Comparison of ENCODE assay signal across 14 mouse cellular contexts in genomic region chr4:115881183-115881582, GRCm38 (mm10). TPM values are rescaled to one million over a fixed set of nuclear protein-coding genes. Genes with fewer than 3 reads are reported as not detected.
DNase-seq lines count a peak whose midpoint lies in the region; ATAC-seq lines count a peak whose summit lies in the region.
"Had no signal": no experiment of that assay in that cellular context is flagged by ENCODE, and none has a peak within 500 bp of the region (broad histone marks: within the 10 kb centered on the region; RNA-seq: fewer than 3 reads in every experiment).

No protein-coding gene starts in this region.

- no peak overlapping the region for H3K4me3 ChIP-seq in hindbrain, embryonic 13.5 days
- H3K4me3 ChIP-seq in kidney, embryonic 14.5 days (ENCODE audit: low read length), result no peak overlapping the region
- H3K4me3 ChIP-seq: embryonic facial prominence, embryonic 13.5 days; stomach, embryonic 15.5 days had no signal

- no peak overlapping the region for H3K4me2 ChIP-seq in hindbrain, embryonic 13.5 days
- no peak overlapping the region for H3K4me2 ChIP-seq in kidney, embryonic 14.5 days (replicated peaks; ENCODE audit: low read depth, low read length)
- H3K4me2 ChIP-seq: embryonic facial prominence, embryonic 13.5 days; stomach, embryonic 15.5 days had no signal

- peaks cover 59% of the 10 kb centered on the region for H3K4me1 ChIP-seq in hindbrain, embryonic 13.5 days (replicated peaks)
- peaks cover 9% of the 10 kb centered on the region for H3K4me1 ChIP-seq in kidney, embryonic 14.5 days (ENCODE audit: control insufficient read depth, insufficient read depth, low read length)

- ATAC-seq in hindbrain, embryonic 13.5 days (ENCODE audit: low FRiP score), result peak; percentile 50
- no peak for ATAC-seq in megakaryocyte-erythroid progenitor cell, adult 5-6 weeks (replicated peaks; ENCODE audit: low FRiP score, low TSS enrichment, poor library complexity, severe bottlenecking)
- ATAC-seq in kidney, embryonic 14.5 days (ENCODE audit: low FRiP score, low TSS enrichment), result no peak

- H3K27me3 ChIP-seq in hindbrain, embryonic 13.5 days, result no peaks in the 10 kb centered on the region
- no peaks in the 10 kb centered on the region for H3K27me3 ChIP-seq in kidney, embryonic 14.5 days (ENCODE audit: control insufficient read depth, insufficient read depth, low read length)
- H3K27me3 ChIP-seq: stomach, embryonic 15.5 days had no signal

- intact Hi-C loops in left cerebral cortex, postnatal 10 days (cut with DNase I), result no loop called here

- H3K9ac ChIP-seq in hindbrain, embryonic 13.5 days, result no peak overlapping the region
- H3K9ac ChIP-seq in kidney, embryonic 14.5 days (ENCODE audit: low read depth, low read length), result no peak overlapping the region
- H3K9ac ChIP-seq: embryonic facial prominence, embryonic 13.5 days; stomach, embryonic 15.5 days had no signal

- H3K9me3 ChIP-seq in hindbrain, embryonic 13.5 days, result no peaks in the 10 kb centered on the region
- no peaks in the 10 kb centered on the region for H3K9me3 ChIP-seq in kidney, embryonic 14.5 days (ENCODE audit: control insufficient read depth, low read length)
- H3K9me3 ChIP-seq: embryonic facial prominence, embryonic 13.5 days; stomach, embryonic 15.5 days had no signal

- peak; percentile 49 to 62 for DNase-seq in left cerebral cortex, postnatal 10 days (ENCODE audit: extremely low spot score in 1 of 2, low spot score in 2 of 2)
- DNase-seq in left cerebral cortex, adult 18-20 months (ENCODE audit: low spot score in 2 of 2), result no peak
- DNase-seq in mesoderm, embryonic 11.5 days (ENCODE audit: low read depth, low spot score), result peak; percentile 75
- peak; percentile 53 for DNase-seq in right cerebral cortex, postnatal 14 days
- no peak for DNase-seq in urinary bladder, postnatal 4 days (ENCODE audit: low spot score in 2 of 2)
- DNase-seq: gastrocnemius, postnatal 14 days; lung, adult 2 months had no signal

- H3K36me3 ChIP-seq in hindbrain, embryonic 13.5 days, result no peaks in the 10 kb centered on the region
- H3K36me3 ChIP-seq in kidney, embryonic 14.5 days (ENCODE audit: control insufficient read depth, insufficient read depth, low read length), result no peaks in the 10 kb centered on the region
- H3K36me3 ChIP-seq: embryonic facial prominence, embryonic 13.5 days; stomach, embryonic 15.5 days had no signal

- WGBS in hindbrain, embryonic 13.5 days, result 0% methylated on average over 1 of the region's 1 CpGs
- 27% methylated on average over 1 of the region's 1 CpGs for WGBS in kidney, embryonic 14.5 days

- peak overlapping the region; percentile 20 for H3K27ac ChIP-seq in hindbrain, embryonic 13.5 days
- no peak overlapping the region for H3K27ac ChIP-seq in kidney, embryonic 14.5 days (ENCODE audit: low read depth, low read length)
- H3K27ac ChIP-seq: embryonic facial prominence, embryonic 13.5 days; stomach, embryonic 15.5 days had no signal

RNA-seq across cellular contexts. Expression of gene Kncn, which starts 3.0 kb away (rescaled TPM):
- total RNA-seq in left cerebral cortex, postnatal 10 days (2021), result under 1 TPM; 0.16 to 0.64 TPM
- total RNA-seq in left cerebral cortex, adult 18-20 months (2021), result under 1 TPM; 0.28 to 0.30 TPM
- polyA plus RNA-seq in hindbrain, embryonic 13.5 days (2015; fragmentation: Nextera tagmentation; extraction: Ambion mirVana), result not detected in 2 replicates
- not detected in 2 replicates for total RNA-seq in megakaryocyte-erythroid progenitor cell, adult 5-6 weeks (2014; fragmentation: Nextera tagmentation)
- not detected in 2 replicates for total RNA-seq in megakaryocyte-erythroid progenitor cell, adult 5-6 weeks (2017)
- polyA plus RNA-seq in kidney, embryonic 14.5 days (2014; fragmentation: Nextera tagmentation; extraction: Ambion mirVana), result not detected in 2 replicates
- total RNA-seq: gastrocnemius, postnatal 14 days; hematopoietic stem cell, adult 5-6 weeks had no signal
- polyA plus RNA-seq: C2C12; embryonic facial prominence, embryonic 13.5 days; lung, adult 2 months; stomach, embryonic 15.5 days had no signal

RNA-seq across cellular contexts. Expression of gene 6430628N08Rik, which starts 9.3 kb away (rescaled TPM):
- total RNA-seq in left cerebral cortex, postnatal 10 days (2021), result under 1 TPM in 1 of 2 experiments, not detected in 1; 0.49 TPM
- total RNA-seq in left cerebral cortex, adult 18-20 months (2021), result under 1 TPM; 0.56 to 0.67 TPM
- 0.12 and 0.30 TPM in 2 replicates for polyA plus RNA-seq in hindbrain, embryonic 13.5 days (2015; fragmentation: Nextera tagmentation; extraction: Ambion mirVana)
- total RNA-seq in megakaryocyte-erythroid progenitor cell, adult 5-6 weeks (2014; fragmentation: Nextera tagmentation), result not detected in 2 replicates
- total RNA-seq in megakaryocyte-erythroid progenitor cell, adult 5-6 weeks (2017), result not detected in 2 replicates
- polyA plus RNA-seq in kidney, embryonic 14.5 days (2014; fragmentation: Nextera tagmentation; extraction: Ambion mirVana), result not detected in 2 replicates
- total RNA-seq: gastrocnemius, postnatal 14 days; hematopoietic stem cell, adult 5-6 weeks had no signal
- polyA plus RNA-seq: C2C12; embryonic facial prominence, embryonic 13.5 days; lung, adult 2 months; stomach, embryonic 15.5 days had no signal

RNA-seq across cellular contexts. Expression of gene Mknk1, which starts 42.2 kb away (rescaled TPM):
- total RNA-seq in left cerebral cortex, postnatal 10 days (2021), result 10 to 100 TPM; 42.9 to 44.9 TPM
- total RNA-seq in left cerebral cortex, adult 18-20 months (2021), result 10 to 100 TPM; 29.6 to 39.5 TPM
- polyA plus RNA-seq in hindbrain, embryonic 13.5 days (2015; fragmentation: Nextera tagmentation; extraction: Ambion mirVana), result 21.3 and 23.7 TPM in 2 replicates
- total RNA-seq in megakaryocyte-erythroid progenitor cell, adult 5-6 weeks (2014; fragmentation: Nextera tagmentation), result 31.4 and 41.8 TPM in 2 replicates
- 57.6 and 58.8 TPM in 2 replicates for total RNA-seq in megakaryocyte-erythroid progenitor cell, adult 5-6 weeks (2017)
- polyA plus RNA-seq in kidney, embryonic 14.5 days (2014; fragmentation: Nextera tagmentation; extraction: Ambion mirVana), result 17.6 and 19.6 TPM in 2 replicates

RNA-seq across cellular contexts. Expression of gene Mob3c, which starts 53.3 kb away (rescaled TPM):
- 1 to 10 TPM; 3.8 to 5.8 TPM for total RNA-seq in left cerebral cortex, postnatal 10 days (2021)
- 1 to 10 TPM; 4.0 to 6.7 TPM for total RNA-seq in left cerebral cortex, adult 18-20 months (2021)
- 4.8 and 6.4 TPM in 2 replicates for polyA plus RNA-seq in hindbrain, embryonic 13.5 days (2015; fragmentation: Nextera tagmentation; extraction: Ambion mirVana)
- 7.0 and 9.8 TPM in 2 replicates for total RNA-seq in megakaryocyte-erythroid progenitor cell, adult 5-6 weeks (2014; fragmentation: Nextera tagmentation)
- total RNA-seq in megakaryocyte-erythroid progenitor cell, adult 5-6 weeks (2017), result 14.2 and 19.3 TPM in 2 replicates
- polyA plus RNA-seq in kidney, embryonic 14.5 days (2014; fragmentation: Nextera tagmentation; extraction: Ambion mirVana), result 9.4 and 9.9 TPM in 2 replicates

RNA-seq across cellular contexts. Expression of gene Dmbx1, which starts 58.5 kb away (rescaled TPM):
- under 1 TPM; 0.21 to 0.22 TPM for total RNA-seq in left cerebral cortex, postnatal 10 days (2021)
- total RNA-seq in left cerebral cortex, adult 18-20 months (2021), result not detected
- polyA plus RNA-seq in hindbrain, embryonic 13.5 days (2015; fragmentation: Nextera tagmentation; extraction: Ambion mirVana), result 12.7 and 14.3 TPM in 2 replicates
- not detected in 2 replicates for total RNA-seq in megakaryocyte-erythroid progenitor cell, adult 5-6 weeks (2014; fragmentation: Nextera tagmentation)
- not detected in 2 replicates for total RNA-seq in megakaryocyte-erythroid progenitor cell, adult 5-6 weeks (2017)
- polyA plus RNA-seq in kidney, embryonic 14.5 days (2014; fragmentation: Nextera tagmentation; extraction: Ambion mirVana), result not detected in 2 replicates
- total RNA-seq: gastrocnemius, postnatal 14 days; hematopoietic stem cell, adult 5-6 weeks had no signal
- polyA plus RNA-seq: lung, adult 2 months had no signal

Comparison
In these comparisons a context has a peak if more than half of its experiments do, and no peak if none do; other contexts are left out.
1. DNase-seq: peak in left cerebral cortex, postnatal 10 days (2 of 2), mesoderm, embryonic 11.5 days (single experiment) and right cerebral cortex, postnatal 14 days (single experiment); none in left cerebral cortex, adult 18-20 months (0 of 2) and urinary bladder, postnatal 4 days (0 of 2).